Mouse (Mus musculus) brain, embryonic 14.5 days (tissue): Measurements from ENCODE around the gene Aldh8a1.

Experiments used
- CTCF ChIP-seq: fragments of 200-500 bp; IDR thresholded peaks from 2 replicates; pipeline ENCODE4 v1.5.1; 2012; ENCODE audit warnings: inconsistent platforms, mild to moderate bottlenecking, moderate library complexity, borderline replicate concordance; ENCODE audit not compliant: insufficient read depth, insufficient read length; ENCODE audit errors: extremely low read depth
- POLR2A ChIP-seq: fragments of 200-500 bp; IDR thresholded peaks from 2 replicates; pipeline ENCODE4 v1.6.1; 2012; ENCODE audit warnings: mild to moderate bottlenecking, inconsistent platforms, borderline replicate concordance; ENCODE audit not compliant: poor library complexity, insufficient read depth, insufficient read length, severe bottlenecking; ENCODE audit errors: extremely low read depth

DNA sequence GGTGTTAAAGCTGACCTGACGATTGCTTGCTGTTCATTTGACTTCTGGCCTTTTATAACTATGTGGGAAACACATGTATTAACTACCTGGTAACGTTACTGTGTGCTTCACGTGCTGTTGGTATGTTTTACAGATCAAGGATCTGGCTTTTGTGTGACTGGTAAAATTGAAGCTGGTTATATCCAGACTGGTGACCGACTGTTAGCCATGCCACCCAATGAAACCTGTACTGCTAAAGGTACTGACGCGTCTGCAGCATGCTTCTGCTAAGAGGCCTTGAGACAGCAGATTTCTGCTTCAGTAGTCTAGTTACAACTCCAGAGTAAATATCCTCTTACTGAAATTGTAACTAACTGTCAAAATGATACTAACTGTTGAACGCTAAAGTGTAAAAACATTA, 22.6 kb upstream of the Aldh8a1 start:
- no peak for TF ChIP-seq CTCF
- no peak for TF ChIP-seq POLR2A
